Mouse (Mus musculus): ENCODE measurements around the gene Epb41l5.

- no peak for TF ChIP-seq CTCF (IDR thresholded peaks at IDR 0.05; ENCODE audit: low read depth)
- TF ChIP-seq EP300 (IDR thresholded peaks at IDR 0.05; ENCODE audit: low read depth) = no peak
These were observed 138.4 kb downstream of the Epb41l5 start for GRCm38 (mm10) chr1:119510409-119510808.
